Mouse (Mus musculus) gastrocnemius, postnatal 4 days (tissue): ENCODE measurements at regions not wholly inside any gene's neighbourhood (a gene's known extent, or its start where the extent isn't known, plus 50 kb on each side); places are given as distances from the start of the nearest gene placed in this dataset.

Experiments
- DNase-seq, 2 experiments: peaks; one replicate each; pipeline ENCODE4 v3.0.0; 2021 to 2022; ENCODE audit warnings: low spot score in 2 of 2, mixed read lengths in 2 of 2

DNA sequence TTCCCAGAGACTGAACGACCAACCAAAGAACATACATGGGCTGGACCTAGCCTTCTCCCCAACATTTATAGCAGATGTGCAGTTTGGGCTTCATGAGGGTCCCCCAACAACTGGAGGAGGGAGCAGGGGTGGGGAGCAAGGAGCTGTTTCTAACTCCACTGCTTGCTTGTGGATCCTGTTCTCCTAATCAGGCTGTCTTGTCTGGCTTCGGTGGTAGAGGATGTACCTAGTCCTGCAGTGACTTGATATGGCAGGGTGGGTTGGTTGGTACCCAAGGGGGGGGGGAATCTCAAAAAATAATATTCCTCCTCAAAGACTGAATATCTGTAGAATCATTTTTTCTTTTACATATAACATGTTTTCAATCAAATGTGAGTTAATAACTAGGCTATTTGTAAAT, 168.3 kb upstream of the Jmjd1c start:
- no peak for DNase-seq

DNA sequence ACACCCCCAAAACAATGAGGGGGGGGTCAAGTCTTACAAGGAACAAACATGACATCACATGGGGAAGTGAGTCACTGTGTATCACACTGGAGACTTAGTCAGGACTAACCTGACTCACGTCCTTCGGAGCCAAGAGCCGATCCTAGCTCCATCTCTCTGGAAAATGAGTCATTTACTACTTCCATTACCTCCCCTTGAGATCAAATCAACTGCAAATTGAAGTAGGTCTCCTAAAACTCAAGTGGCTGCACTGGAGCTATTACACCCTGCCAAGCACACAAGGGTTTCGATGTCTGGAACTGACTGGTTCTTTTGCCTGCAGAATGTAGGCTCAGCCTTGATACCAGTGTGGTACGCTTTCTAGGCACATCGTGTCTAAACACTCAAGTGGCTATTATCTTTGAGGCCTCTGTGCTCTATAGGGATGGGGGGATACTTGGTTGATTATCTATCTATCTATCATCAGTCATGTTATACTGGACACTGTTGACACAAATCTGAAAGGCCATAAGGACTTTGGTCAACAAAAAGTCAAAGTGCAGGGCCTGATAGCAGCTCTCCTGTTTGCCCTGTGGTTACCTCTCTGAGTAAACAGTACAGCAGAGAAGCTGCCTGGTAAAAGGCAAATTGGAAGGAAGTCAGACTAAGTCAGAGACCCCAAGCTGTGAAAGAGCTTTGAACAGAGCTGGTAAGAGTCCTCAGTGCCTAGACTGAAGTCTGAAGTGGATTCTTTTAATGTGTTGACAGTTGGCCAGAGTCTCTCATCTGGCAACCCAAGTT, 167.5 kb upstream of the Jmjd1c start:
- no peak for DNase-seq

DNA sequence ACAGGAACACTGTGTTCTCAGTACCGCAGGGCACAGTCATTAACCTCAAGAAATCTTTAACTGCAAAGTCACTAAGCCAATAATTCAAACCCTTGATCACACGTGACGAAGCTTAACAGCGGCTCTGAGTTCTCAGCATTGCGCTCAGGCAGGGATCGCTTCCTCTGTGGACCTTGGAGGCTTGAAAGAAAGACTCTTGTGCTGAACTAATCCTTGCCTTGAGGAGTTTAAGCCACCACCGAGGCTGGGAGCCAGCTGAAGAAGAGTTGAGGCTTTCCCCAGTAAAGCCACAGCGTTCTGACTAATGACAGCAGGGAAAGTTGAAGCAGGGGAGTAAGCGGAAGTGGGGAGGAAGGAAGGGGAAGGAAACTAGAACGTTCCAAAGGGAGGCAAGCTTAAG, 165.4 kb upstream of the Jmjd1c start:
- no peak for DNase-seq

DNA sequence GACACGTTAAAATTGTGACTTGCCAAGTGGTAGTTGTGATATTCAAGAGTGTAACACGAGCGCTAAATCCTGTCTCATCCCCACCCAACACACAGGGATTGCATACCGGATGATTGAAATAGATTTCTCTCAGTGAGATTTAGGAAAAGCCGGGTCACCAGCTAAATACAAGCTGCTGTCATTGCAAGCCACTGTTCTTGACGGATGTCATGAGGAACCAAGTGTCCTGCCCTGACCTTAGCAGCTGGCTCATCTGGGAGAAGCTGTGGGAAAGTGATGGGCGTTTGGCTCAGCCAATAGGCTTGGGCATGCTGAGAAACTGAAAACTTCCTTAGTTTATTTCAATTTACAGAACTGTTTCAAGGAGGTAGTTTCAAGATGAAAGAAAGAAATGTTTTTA, 164.4 kb upstream of the Jmjd1c start:
- DNase-seq, result peak in 1 of 2 experiments; percentile 70

DNA sequence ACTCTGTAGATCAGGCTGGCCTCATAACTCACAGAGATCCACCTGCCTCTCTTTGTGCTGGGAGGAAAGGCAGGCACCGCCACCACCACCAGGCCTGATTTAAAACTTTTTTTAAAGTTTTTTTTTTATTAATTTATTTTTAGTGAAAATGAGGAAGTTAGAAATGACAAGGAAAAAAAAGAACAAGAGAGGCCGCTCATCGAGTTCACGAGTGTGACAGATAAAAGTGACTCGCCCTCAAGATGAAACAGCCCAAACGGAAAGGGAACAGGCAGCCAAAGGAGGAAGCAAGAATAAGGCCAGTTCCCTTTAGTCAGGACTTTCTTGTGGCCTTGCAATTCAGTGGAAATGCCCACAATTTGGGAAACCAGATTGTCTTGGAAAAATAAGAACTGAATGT, 163.4 kb upstream of the Jmjd1c start:
- no peak for DNase-seq

DNA sequence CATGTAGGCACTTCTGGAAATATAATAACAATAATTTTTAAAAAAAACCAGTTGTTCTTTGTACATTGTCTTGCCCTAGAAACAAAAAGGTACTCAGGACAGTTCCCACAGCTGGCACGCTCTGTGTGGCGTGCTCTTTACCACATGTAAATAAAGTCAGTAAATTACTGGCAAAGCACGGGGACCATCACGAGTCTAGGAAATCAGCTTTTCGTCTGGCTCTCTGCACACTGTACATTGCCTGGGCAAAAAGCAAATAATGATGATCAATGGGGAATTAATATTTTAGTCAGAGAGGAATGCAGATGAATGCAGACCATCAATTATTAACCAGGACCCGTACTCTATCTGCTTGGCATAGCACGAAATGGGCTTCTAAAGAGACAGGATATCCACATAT, 162.2 kb upstream of the Jmjd1c start:
- no peak for DNase-seq

DNA sequence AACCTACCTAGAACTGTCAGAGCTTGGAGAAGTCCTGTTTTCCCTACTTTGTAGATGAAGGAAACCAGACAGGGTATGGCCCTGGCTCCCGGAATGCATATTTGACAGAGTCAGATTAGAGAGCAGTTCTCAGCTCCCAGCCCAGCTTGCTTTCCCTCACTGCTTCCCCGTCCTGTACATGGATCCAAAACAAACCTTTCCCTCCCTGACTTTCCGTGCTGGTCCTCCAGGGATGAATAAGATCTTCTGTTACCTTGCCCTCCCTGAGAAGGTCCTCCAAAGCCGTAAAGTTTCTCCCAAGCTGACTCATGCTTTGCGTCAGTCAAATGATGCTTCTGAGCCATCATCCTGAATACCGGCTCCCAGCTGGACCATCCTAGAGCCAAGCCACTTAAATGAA, 160.2 kb upstream of the Jmjd1c start:
- no peak for DNase-seq

DNA sequence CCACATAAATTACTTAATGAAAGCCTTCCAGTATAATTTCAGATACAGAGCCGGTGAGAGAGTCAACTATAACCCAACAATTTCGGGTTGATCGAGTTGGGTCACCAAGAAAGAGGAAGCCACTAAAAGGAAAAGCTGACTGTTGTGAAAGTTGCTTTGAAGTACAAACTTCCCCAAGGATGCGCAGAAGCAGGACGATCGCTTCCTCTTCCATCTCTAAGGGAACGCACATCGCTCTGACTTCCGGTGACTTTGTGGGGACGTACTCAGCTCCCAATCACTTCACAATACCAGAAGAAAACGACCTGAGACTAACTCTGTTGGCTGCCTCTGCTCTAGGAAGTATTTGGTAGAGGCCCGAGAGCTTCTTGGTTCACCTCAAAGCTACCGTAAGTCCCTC, 158.8 kb upstream of the Jmjd1c start:
- no peak for DNase-seq

DNA sequence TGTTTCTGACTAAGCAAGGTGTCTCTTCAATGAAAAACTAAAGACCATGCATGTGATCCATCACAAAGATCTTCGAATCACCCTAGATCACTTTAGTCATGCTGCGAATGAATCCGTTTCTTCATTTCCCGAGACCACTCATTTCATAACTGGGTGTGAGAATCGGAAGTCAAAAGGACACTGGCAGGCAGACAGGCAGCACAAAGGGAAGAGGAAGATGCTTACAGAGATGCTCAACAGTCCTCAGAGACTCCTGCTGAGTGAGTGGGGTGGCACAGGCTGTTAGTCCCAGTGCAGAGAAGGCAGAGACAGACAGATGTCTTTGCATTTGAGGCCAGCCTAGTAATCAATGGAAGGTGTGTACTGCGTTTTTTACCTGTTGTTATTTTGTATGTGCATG, 155.6 kb upstream of the Jmjd1c start:
- no peak for DNase-seq

DNA sequence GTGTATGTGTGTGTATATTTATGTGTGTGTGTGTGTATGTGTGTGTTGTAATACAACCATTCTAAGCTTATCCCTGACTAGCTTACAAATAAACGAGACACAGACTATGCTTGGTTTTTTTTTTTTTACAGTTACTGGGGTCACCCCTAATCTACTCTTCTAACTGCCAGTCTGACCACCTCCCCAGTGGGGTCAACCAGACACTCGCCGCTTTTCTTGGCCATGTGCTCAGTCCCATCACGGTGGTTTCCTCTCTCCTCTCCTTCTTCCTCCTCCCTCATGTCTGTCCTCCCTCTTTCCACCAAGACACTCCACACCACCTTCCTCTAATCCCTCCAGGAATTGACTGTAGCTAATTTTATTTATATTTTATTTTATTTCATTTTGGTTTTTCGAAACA, 155.0 kb upstream of the Jmjd1c start:
- DNase-seq, result no peak

DNA sequence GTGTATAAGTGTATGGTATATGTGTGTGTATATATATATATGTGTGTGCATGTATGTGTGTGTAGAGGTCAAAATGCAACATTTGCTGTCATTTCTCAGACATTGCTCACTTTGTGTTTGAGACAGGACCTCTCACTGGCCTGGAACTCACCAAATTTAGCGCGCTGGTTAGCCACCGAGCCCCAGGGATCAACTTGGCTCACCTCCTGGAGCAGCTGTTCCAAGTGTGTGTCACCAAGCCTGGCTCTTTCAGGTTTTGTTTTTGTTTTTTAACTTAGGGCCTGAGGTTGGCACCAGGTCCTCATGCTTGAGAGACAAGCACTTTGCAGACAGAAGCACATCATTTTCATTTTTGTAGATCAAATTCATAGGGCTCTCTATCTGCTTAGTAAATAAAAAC, 154.0 kb upstream of the Jmjd1c start:
- peak in 1 of 2 experiments; percentile 52 for DNase-seq

DNA sequence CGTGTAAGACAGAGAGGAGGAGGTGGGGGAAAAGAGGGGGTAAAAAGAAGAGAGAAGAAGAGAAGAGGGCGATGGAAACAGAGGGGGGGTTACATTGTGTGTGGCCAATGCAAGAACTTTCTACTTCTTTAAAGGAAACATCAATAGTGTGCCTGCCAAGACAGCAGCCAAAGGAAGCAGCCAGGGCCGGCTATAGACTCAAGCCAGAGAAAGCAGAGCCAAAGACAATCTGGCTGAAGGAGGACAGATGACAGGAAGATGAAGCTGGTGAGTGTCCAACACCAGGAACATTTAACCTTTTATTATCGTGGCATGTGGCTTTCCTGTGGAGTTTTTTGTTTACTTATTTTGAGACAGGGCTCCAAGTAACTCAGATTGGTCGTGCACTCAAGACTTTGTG, 152.1 kb upstream of the Jmjd1c start:
- peak in 1 of 2 experiments; percentile 48 for DNase-seq

DNA sequence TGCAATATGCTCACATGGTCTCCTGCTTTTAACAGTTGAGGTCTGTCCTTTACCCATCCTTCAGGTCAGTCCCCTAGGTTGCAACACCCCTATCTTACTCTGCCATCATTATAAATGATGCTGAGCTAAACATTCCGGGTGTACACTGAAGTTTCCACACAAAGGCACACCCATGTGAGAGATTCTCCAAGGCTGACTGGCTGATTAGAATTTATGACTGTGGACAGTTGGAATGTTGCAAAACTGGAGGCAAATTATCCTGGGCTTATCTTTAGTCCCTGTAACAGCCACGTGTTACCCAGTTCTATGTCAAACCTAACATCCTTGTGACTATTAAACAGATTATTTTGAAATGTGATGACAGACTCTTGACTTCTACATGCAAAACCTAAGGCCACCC, 149.8 kb upstream of the Jmjd1c start:
- no peak for DNase-seq

DNA sequence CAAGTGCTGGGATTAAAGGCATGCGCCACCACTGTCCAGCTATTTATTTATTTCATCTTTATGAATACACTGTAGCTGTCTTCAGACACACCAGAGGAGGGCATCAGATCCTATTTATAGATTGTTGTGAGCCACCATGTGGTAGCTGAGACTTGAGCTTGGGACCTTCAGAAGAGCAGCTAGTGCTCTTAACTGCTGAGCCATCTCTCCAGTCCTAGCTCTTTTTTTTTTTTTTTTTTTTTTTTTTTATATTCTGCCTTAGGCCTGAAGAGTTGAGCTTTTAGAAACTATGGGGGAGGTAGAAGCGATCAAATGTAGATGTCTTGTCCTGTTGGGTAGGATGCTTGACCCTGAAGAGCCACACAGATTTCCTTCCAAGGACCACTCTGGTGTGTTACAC, 147.6 kb upstream of the Jmjd1c start:
- DNase-seq, result no peak

DNA sequence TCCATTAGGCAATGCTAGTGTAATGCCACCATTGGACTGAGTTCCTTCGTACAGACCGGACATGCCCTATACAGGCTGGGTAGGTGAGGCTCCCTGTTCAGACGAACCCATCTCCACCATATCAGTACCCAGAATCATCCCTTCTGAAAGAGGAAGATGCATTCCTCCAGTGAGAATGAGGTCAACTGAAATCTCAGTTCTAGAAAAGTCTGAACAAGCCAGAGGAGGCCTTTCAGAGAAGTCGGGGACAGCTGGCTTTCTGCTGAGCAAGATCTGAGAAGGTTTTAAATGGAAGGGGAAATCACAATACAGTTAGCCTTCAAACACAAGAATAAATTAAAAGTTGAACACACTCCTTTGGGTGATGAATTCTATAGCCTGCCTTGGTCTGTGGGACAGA, 145.5 kb upstream of the Jmjd1c start:
- DNase-seq, result no peak

DNA sequence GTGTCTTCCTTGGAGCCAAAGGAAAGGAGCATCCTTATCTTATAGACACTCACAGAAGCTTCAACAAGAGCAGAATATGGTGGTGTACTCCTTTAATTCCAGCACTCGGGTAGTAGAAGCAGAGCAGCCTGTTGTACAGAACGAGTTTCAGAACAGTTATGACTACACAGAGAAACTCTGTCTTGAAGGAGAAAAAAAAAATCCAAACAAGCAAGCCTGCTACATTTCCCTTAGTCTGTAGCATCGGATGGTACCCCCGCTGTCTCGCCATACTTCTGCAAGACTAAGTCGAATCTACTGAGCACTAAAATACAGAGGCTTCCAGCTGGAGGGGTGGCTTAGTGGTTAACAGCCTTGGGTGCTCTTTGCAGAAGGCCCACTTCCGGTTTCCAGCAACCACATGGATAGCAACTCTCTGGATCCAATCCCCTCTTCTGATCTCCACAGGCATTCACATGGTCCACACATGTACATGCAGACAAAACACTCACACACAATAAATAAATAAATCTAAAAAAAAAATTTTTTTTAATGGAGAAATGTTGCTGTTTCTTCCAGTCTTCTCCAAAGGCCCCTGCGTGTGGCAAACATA, 144.6 kb upstream of the Jmjd1c start:
- no peak for DNase-seq

DNA sequence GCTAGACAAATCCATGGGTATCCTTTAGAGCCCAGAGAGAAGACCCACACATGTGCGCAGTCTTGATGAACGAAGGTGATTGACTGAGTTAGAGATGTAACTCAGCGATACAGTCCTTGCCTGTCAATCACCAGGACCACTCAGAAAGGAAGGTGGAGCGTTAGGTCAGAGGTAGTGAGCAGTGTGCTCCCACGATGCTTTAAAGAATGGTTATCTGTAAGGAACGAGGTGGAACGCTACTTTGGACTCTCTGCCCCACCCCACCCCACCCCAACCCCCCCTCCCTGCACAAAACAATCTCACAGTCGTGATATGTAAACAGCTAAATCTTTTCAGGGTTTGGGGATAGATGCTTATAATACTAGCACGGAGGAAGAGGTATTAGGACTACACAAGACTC, 144.0 kb upstream of the Jmjd1c start:
- no peak for DNase-seq

DNA sequence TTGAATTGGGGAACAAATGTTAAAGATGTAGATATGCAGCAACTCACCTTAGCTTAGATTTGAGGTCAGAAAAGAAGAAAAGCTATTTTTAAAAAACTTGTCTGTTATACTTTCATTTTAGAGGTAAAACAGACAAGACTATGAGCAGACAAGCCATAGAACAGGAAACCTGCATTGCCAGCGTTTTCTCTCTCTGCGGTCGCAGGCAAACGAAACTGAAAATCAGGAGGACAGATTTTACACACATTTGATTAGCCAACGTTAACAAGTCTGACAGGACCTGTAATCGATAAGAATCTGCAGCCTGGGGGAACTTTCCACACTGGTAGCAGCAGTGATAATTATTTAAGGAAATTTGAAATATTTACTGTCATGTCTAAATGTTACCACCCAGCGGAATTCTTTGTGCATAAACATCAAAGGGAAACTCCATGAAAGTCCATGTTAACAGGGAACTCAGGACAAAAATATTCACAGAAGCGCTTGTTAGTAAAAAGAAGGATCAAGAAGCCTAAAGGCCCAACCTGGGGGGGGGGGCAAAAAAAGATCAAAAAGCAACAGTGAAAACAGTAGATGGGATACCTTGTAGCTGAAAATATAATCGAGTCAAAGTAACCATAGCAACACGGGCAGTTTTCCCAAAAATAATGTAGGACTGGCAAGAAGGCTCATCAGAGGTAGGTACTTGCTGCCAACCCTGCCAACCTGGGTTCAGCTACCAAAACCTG, 142.5 kb upstream of the Jmjd1c start:
- no peak for DNase-seq

DNA sequence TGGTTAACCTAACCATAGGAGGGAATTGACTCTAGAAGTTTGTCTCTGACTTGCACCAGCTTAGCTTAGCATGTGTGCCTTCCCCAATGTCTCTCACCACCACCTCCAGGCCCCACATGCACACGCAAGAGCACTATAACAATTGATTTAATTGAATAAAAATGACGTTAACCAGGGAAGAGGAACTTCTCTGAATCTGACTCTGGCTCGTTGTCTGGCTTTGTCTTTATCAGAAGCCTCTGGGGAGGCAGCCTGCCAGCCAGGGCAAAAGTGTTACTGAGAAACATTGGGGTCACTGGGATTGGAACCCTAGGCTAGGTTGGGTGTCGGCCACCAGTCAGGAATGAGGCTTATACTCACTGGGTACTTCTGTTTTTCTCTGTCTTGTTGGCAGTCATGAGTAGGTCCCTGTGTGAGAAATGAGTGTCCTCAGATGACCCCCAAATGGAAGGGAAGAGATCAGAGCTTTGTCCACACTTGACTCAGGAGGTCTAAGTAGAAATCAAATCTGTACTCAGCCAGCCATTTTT, 141.9 kb upstream of the Jmjd1c start:
- DNase-seq, result no peak

DNA sequence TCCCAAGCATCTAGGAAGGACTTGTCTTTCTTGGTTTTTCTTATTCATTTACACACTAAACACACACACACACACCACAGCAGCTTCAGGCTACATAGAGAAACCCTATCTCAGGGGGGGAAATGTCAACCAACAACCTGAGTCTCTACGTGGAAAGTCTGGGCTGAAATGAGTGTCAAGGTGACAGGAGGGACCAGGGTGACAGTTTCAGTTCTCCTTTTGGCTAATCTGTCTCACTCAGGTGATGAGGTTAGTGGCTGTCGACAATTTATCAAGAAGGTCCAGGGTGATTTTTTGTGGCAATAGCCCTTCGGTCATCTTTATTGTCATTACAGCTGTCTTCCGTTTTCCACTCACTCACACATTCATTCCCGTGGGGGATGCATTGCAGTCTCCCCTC, 140.5 kb upstream of the Jmjd1c start:
- DNase-seq, result no peak

DNA sequence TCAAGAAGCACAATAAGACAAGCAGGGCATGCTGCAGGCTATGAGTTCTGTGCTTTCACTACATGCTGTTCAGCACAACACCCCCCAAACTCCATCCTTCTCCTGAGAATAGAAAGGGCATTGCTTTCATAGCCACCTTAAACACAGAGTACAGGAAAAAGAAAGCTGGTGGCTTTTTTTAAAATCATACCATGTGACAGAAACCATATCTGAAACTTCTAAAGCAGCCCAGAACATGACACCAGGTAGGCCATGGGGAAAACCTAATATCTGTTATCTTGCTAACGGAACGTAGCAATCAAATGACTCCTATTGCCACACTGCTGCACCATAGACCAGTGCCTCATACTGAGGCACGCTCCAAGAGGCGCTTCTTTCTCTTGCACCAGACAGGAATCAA, 139.3 kb upstream of the Jmjd1c start:
- no peak for DNase-seq

DNA sequence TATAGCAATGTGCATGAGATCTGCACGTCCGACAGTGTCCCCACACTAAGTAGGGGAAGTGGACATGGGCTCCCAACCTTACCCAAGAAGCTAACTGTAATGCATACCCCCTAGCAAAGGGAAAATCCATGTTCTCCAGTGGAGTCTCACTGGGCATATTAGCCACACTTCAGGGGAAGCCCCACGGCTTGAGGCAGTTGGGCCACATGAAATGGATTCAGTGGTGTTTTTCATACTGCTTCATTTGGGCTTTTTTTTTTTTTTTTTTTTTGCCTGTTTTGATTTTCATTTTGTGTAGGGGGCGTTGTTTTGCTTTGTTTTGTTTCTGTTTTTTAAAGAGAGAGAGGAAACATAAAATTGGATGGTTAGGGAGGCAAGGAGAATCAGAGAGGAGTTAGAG, 138.6 kb upstream of the Jmjd1c start:
- no peak for DNase-seq
